Mouse (Mus musculus) hindbrain, embryonic 12.5 days (tissue): ENCODE measurements around the gene Wwox. TPM values are rescaled to one million over a fixed set of nuclear protein-coding genes. Genes with fewer than 3 reads are reported as not detected.

Experiments used
- ATAC-seq: fragments of 200-750 bp; cut with Nextera tagmentation; 2 replicates; pipeline ENCODE4 v1.8.0; 2017; ENCODE audit warnings: moderate TSS enrichment; ENCODE audit not compliant: low FRiP score
- H3K27ac ChIP-seq: fragments of 300-500 bp; sonication (generic); 2 replicates; pipeline ENCODE4 v1.5.1; 2016; ENCODE audit warnings: mild to moderate bottlenecking
- H3K27me3 ChIP-seq: fragments of 300-500 bp; sonication (generic); 2 replicates; pipeline ENCODE4 v1.6.1; 2016; ENCODE audit warnings: mild to moderate bottlenecking
- H3K36me3 ChIP-seq: fragments of 300-500 bp; sonication (generic); 2 replicates; pipeline ENCODE4 v1.6.1; 2016; ENCODE audit warnings: mild to moderate bottlenecking
- H3K4me1 ChIP-seq: fragments of 300-500 bp; sonication (generic); 2 replicates; pipeline ENCODE4 v1.6.1; 2016
- H3K4me2 ChIP-seq: fragments of 300-500 bp; sonication (generic); replicated peaks from 2 replicates; pipeline ENCODE4 v1.6.1; 2016; ENCODE audit warnings: mild to moderate bottlenecking
- H3K4me3 ChIP-seq: fragments of 300-500 bp; sonication (generic); 2 replicates; pipeline ENCODE4 v1.5.1; 2016; ENCODE audit warnings: mild to moderate bottlenecking
- H3K9ac ChIP-seq: fragments of 300-500 bp; sonication (generic); 2 replicates; pipeline ENCODE4 v1.6.1; 2016; ENCODE audit warnings: mild to moderate bottlenecking, moderate library complexity
- H3K9me3 ChIP-seq: fragments of 300-500 bp; sonication (generic); replicated peaks from 2 replicates; pipeline ENCODE4 v1.6.1; 2016; ENCODE audit warnings: mild to moderate bottlenecking
- WGBS: fragments of 180-500 bp; shearing (Covaris S2); methylation state at CpG from one replicate; pipeline ENCODE4 v1.1.7; 2016; 5-methylcytosine and 5-hydroxymethylcytosine counted together
- polyA plus RNA-seq: library from polyadenylated mRNA; unstranded; fragments of >200 nt; fragmentation: Nextera tagmentation; extraction: Ambion mirVana; gene quantifications from 2 replicates; pipeline ENCODE4 v1.2.1, GENCODE M21; 2016

The Wwox gene
- polyA plus RNA-seq, 1 experiment from 2014 or later = 13.8 TPM

- no peak overlapping the region for H3K9ac ChIP-seq
Observed at GRCm38 (mm10) chr8:115186121-115186811, 746.8 kb downstream of the Wwox start.

DNA sequence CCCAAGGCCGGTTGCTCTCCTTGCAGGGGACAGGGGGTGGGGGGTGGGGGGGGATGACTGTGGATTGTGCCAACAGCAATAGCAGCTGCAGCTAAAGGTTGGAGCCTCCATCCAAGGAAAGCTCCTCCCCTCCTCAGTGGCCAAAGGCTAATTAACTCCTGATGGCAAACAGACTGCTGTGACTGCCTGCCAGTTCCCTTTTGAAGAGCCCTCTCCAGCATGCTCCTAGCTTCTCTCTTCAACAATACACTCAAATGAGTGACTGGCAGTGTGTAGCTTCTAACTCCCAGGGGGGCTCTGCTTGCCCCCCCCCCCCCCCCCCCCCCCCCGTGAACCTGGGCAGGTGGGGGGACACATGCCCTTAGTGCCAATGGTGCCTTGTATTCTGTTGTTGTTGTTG, 747.4 kb downstream of the Wwox start:
- 3% methylated on average over 2 of the region's 2 CpGs for whole genome bisulfite sequencing
- H3K4me1 ChIP-seq = peaks cover 13% of the 10 kb centered on the region
- H3K27ac ChIP-seq = no peak overlapping the region
- no peaks in the 10 kb centered on the region for H3K9me3 ChIP-seq
- H3K27me3 ChIP-seq = no peaks in the 10 kb centered on the region
- no peak overlapping the region for H3K4me3 ChIP-seq
- no peak for ATAC-seq
- no peaks in the 10 kb centered on the region for H3K36me3 ChIP-seq
- H3K4me2 ChIP-seq = no peak overlapping the region
- H3K9ac ChIP-seq = no peak overlapping the region

More at GRCm38 (mm10) chr8:115186121-115186811, 746.8 kb downstream of the Wwox start:
- Histone ChIP-seq H3K4me2 (no peak overlapping the region), H3K4me3 (no peak overlapping the region), H3K36me3 (no peaks in the 10 kb centered on the region), H3K27ac (no peak overlapping the region), H3K27me3 (no peaks in the 10 kb centered on the region), H3K4me1 (peaks cover 13% of the 10 kb centered on the region), H3K9me3 (no peaks in the 10 kb centered on the region)
- no peak for ATAC-seq
- WGBS = 70% methylated on average over 13 of the region's 13 CpGs

GRCm38 (mm10) chr8:115188446-115188845, 749.0 kb downstream of the Wwox start:
- no peak overlapping the region for H3K27ac ChIP-seq
- no peak overlapping the region for H3K4me3 ChIP-seq
- WGBS = 86% methylated on average over 4 of the region's 4 CpGs
- ATAC-seq = no peak
- H3K4me1 ChIP-seq = peaks cover 13% of the 10 kb centered on the region
- H3K27me3 ChIP-seq = no peaks in the 10 kb centered on the region
- no peaks in the 10 kb centered on the region for H3K9me3 ChIP-seq
- H3K4me2 ChIP-seq = no peak overlapping the region
- no peaks in the 10 kb centered on the region for H3K36me3 ChIP-seq
- H3K9ac ChIP-seq = no peak overlapping the region

GRCm38 (mm10) chr8:115189836-115190235, 750.4 kb downstream of the Wwox start:
- Histone ChIP-seq H3K4me1 (peaks cover 13% of the 10 kb centered on the region), H3K4me2 (no peak overlapping the region), H3K9me3 (no peaks in the 10 kb centered on the region), H3K27me3 (no peaks in the 10 kb centered on the region), H3K36me3 (no peaks in the 10 kb centered on the region), H3K27ac (no peak overlapping the region), H3K4me3 (no peak overlapping the region), H3K9ac (no peak overlapping the region)
- no peak for ATAC-seq
- WGBS = 75% methylated on average over 11 of the region's 11 CpGs

DNA sequence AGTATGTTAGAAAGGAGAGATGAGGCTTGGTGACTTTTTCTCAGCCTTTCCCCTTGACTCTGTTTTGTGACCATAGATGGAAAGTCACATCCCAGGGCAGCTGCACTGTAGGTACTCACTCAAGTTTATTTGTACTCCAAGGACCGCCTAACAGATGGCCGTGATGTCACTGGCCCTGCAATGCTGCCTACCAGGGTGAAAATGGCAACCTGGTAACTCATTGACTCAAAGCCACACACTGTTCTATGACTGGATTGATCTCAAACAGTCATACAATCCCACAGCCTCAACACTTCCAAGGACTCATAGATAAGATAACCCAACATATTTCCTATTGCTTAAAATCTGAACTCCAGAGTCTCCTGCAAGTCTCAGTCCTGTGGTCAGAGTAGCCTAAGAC, 754.3 kb downstream of the Wwox start:
- no peak for ATAC-seq

GRCm38 (mm10) chr8:115195334-115195733, 755.9 kb downstream of the Wwox start:
- Histone ChIP-seq H3K9me3 (no peaks in the 10 kb centered on the region), H3K4me3 (no peak overlapping the region), H3K27me3 (peaks cover 14% of the 10 kb centered on the region), H3K4me2 (no peak overlapping the region), H3K36me3 (no peaks in the 10 kb centered on the region), H3K9ac (no peak overlapping the region), H3K4me1 (no peaks in the 10 kb centered on the region; the same call in 1 of the 2 replicates), H3K27ac (no peak overlapping the region)
- 92% methylated on average over 10 of the region's 10 CpGs for WGBS
- no peak for ATAC-seq

More for the DNA sequence above, 754.3 kb downstream of the Wwox start:
- Histone ChIP-seq H3K4me3 (no peak overlapping the region), H3K27ac (no peak overlapping the region), H3K9ac (no peak overlapping the region), H3K4me2 (no peak overlapping the region), H3K27me3 (peaks cover 7% of the 10 kb centered on the region; the same call in 1 of the 2 replicates), H3K4me1 (0 out of 2 replicates have a peak, but pooled peaks cover 2% of the 10 kb centered on the region), H3K9me3 (no peaks in the 10 kb centered on the region), H3K36me3 (no peaks in the 10 kb centered on the region)
- WGBS = 90% methylated on average over 2 of the region's 2 CpGs

GRCm38 (mm10) chr8:115196859-115197258, 757.4 kb downstream of the Wwox start:
- Histone ChIP-seq H3K27ac (no peak overlapping the region), H3K4me3 (no peak overlapping the region), H3K27me3 (peaks cover 19% of the 10 kb centered on the region), H3K4me2 (no peak overlapping the region), H3K9ac (no peak overlapping the region), H3K9me3 (no peaks in the 10 kb centered on the region), H3K36me3 (no peaks in the 10 kb centered on the region), H3K4me1 (no peaks in the 10 kb centered on the region; the same call in 1 of the 2 replicates)
- no peak for ATAC-seq
- 72% methylated on average over 2 of the region's 2 CpGs for WGBS

DNA sequence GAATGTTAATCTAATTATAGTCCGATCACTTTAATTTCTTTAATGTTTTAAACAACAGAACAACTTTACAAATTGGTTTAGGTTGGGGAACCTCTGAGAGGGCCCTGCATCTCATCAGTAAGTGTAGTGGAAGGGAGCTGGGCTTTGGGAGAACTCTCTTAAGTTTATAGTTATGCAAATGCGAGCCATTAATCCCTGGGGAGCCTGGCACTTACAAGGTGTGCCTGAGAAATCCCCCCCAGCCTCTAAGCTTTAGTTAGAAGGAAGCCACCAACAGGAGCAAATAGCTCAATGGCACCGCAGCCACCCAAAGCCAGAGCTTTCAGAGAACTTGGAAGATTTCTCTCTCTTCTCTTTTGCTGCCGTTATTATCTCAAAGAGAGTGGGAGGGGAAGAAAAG, 759.7 kb downstream of the Wwox start:
- Histone ChIP-seq H3K36me3 (no peaks in the 10 kb centered on the region), H3K27ac (no peak overlapping the region), H3K9me3 (no peaks in the 10 kb centered on the region), H3K4me2 (no peak overlapping the region), H3K27me3 (peaks cover 19% of the 10 kb centered on the region), H3K4me3 (no peak overlapping the region), H3K9ac (no peak overlapping the region), H3K4me1 (no peaks in the 10 kb centered on the region; the same call in 1 of the 2 replicates)
- no peak for ATAC-seq
- WGBS = 15% methylated on average over 4 of the region's 4 CpGs

- no peak overlapping the region for H3K4me3 ChIP-seq
- no peaks in the 10 kb centered on the region for H3K9me3 ChIP-seq
- H3K27me3 ChIP-seq = peaks cover 19% of the 10 kb centered on the region
- H3K27ac ChIP-seq = no peak overlapping the region
- no peaks in the 10 kb centered on the region; the same call in 1 of the 2 replicates for H3K4me1 ChIP-seq
- no peak for ATAC-seq
- H3K36me3 ChIP-seq = no peaks in the 10 kb centered on the region
- 22% methylated on average over 14 of the region's 14 CpGs for WGBS
- H3K9ac ChIP-seq = no peak overlapping the region
- no peak overlapping the region for H3K4me2 ChIP-seq
Observed at GRCm38 (mm10) chr8:115199616-115200150, 760.2 kb downstream of the Wwox start.

- H3K4me3 ChIP-seq = no peak overlapping the region
- no peaks in the 10 kb centered on the region for H3K36me3 ChIP-seq
- no peak overlapping the region for H3K27ac ChIP-seq
- no peaks in the 10 kb centered on the region; the same call in 1 of the 2 replicates for H3K4me1 ChIP-seq
- ATAC-seq = no peak
- H3K4me2 ChIP-seq = no peak overlapping the region
- no peak overlapping the region for H3K9ac ChIP-seq
- H3K27me3 ChIP-seq = peaks cover 19% of the 10 kb centered on the region
- 60% methylated on average over 7 of the region's 7 CpGs for WGBS
- H3K9me3 ChIP-seq = no peaks in the 10 kb centered on the region
Observed at GRCm38 (mm10) chr8:115201726-115202125, 762.3 kb downstream of the Wwox start.

DNA sequence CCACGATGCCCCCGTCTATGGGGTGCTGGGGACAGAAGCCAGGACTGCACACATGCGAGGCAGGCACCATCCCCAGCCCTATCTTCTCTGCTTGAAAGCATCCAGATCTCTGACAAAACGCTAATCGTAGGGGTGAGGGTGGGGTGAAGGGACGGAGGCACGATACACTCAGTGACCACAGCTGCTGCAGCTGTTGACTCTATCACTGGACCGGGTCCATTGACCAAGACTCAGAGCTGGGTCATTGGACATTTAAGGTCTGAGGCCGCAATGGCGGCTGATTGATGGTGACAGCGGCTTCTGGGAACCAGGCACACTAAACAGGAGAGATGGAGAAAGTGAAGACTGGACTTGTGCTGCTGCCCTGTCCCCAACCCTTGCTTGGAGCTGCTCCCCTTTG, 768.0 kb downstream of the Wwox start:
- Histone ChIP-seq H3K27me3 (peaks cover 6% of the 10 kb centered on the region; the same call in 1 of the 2 replicates), H3K4me3 (no peak overlapping the region), H3K4me2 (no peak overlapping the region), H3K27ac (no peak overlapping the region), H3K9me3 (no peaks in the 10 kb centered on the region), H3K9ac (no peak overlapping the region), H3K4me1 (peaks cover 15% of the 10 kb centered on the region), H3K36me3 (no peaks in the 10 kb centered on the region)
- WGBS = 83% methylated on average over 11 of the region's 11 CpGs
- no peak for ATAC-seq

- no peak overlapping the region for H3K4me3 ChIP-seq
- H3K9me3 ChIP-seq = no peaks in the 10 kb centered on the region
- H3K27me3 ChIP-seq = peaks cover 6% of the 10 kb centered on the region
- ATAC-seq = no peak
- H3K27ac ChIP-seq = no peak overlapping the region
- H3K36me3 ChIP-seq = no peaks in the 10 kb centered on the region
- no peak overlapping the region for H3K4me2 ChIP-seq
- H3K9ac ChIP-seq = no peak overlapping the region
- H3K4me1 ChIP-seq = peaks cover 15% of the 10 kb centered on the region
- 41% methylated on average over 15 of the region's 15 CpGs for WGBS
Observed at GRCm38 (mm10) chr8:115208415-115209192, 769.1 kb downstream of the Wwox start.
